Mouse (Mus musculus) frontal cortex, postnatal 25 days (tissue): ENCODE measurements at regions not wholly inside any gene's neighbourhood (a gene's known extent, or its start where the extent isn't known, plus 50 kb on each side); places are given as distances from the start of the nearest gene placed in this dataset.

Experiments used
- DNase-seq, 2 experiments: peaks; one replicate each; pipeline ENCODE4 v3.0.0; 2022; ENCODE audit warnings: low spot score in 2 of 2

- no peak for DNase-seq
Observed at GRCm38 (mm10) chr10:125885796-125886195, 80.2 kb upstream of the Lrig3 start.

DNA sequence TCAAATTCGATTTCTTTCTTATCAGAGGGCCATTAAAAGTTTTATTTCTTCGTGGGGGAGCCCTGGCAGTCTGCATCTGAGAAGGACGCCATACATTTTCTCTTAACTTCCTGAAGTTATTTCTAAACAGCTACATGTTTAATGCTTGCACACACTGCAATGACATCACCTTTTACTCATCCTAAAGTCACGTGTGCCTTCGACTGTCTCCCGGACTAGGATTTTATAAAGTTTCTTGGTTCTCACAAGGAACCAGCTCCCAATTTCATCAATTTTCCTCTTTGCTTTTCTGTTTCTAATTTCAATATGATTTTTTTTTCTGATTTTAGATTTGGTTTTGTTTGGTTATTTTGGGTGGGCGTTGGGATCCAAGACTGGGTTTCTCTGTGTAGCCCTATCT is 73.8 kb upstream of the Lrig3 start:
- no peak for DNase-seq

DNA sequence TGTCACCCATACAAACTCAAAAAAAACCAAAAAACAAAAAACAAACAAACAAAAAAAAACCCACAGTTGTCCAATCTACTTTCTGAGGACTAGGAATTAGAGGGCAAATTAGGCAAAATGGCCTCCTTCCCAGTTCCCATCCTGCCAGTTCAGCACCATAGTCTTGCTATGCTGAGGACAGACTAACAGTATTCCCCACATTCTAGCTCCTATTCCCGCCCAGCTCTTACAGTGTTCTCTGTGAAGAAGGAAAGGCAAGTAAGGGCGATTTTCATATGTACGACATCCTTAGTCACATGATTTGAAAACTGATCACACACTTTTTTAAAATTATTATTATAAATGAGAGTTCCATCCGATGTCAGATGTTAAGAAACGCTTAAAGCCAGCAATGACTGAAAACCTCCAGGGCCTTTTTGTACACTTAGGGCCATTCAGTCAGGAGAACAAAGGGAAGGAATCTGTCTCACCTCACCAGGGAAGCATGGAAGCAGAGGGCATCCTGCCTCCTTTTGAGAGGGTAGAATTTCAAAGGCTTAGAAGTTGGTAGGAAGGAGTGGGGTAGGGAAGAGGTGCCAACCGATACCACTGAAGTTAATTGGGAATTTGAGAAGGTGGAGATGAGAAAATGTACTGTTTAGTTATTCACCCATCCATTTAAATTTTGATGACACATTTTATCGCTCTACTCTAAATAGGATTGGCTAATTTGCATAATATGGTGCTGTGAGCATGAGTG is 70.1 kb upstream of the Lrig3 start:
- no peak for DNase-seq

DNA sequence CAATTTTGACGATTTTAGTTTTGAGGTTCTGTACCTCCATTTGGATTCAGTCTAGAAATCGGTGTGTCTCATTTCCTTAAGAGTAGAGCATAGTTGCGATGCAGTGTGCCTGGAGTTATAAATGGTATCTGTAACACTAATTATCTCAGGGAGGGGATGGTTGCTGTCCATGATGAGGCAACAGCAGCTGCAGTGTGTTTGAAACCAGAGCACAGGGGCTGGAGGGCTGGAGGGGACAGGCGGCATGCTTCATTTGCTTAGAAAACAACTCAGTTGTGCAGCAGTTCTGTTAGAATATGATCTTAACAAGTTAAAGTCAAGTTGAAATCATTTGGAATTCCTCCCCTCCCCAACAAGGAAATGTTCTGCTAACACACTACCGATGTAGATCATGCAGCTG is 69.3 kb upstream of the Lrig3 start:
- no peak for DNase-seq

GRCm38 (mm10) chr10:125899504-125899903 is 66.5 kb upstream of the Lrig3 start:
- DNase-seq = no peak

- no peak for DNase-seq
Observed at GRCm38 (mm10) chr10:125900562-125900961, 65.4 kb upstream of the Lrig3 start.

- no peak for DNase-seq
Observed at GRCm38 (mm10) chr10:125902668-125903067, 63.3 kb upstream of the Lrig3 start.

- DNase-seq = no peak
Observed at GRCm38 (mm10) chr10:125912207-125912606, 53.8 kb upstream of the Lrig3 start.
